Comparison of ENCODE assay signal across 8 mouse cellular contexts in genomic region chr6:124699962-124700610, GRCm38 (mm10). TPM values are rescaled to one million over a fixed set of nuclear protein-coding genes. Genes with fewer than 3 reads are reported as not detected.
DNase-seq lines count a peak whose midpoint lies in the region; ATAC-seq lines count a peak whose summit lies in the region.

No protein-coding gene starts in this region.

- no peaks in the 10 kb centered on the region for H3K9me3 ChIP-seq in liver, embryonic 12.5 days (replicated peaks)
- no peaks in the 10 kb centered on the region for H3K9me3 ChIP-seq in liver, embryonic 11.5 days (ENCODE audit: control insufficient read depth, low read length)

- 73% methylated on average over 11 of the region's 11 CpGs for WGBS in liver, embryonic 12.5 days (ENCODE audit: insufficient replicate concordance)
- WGBS in liver, embryonic 11.5 days = 84% methylated on average over 11 of the region's 11 CpGs

- no peak overlapping the region for H3K9ac ChIP-seq in liver, embryonic 12.5 days
- no peak overlapping the region for H3K9ac ChIP-seq in liver, embryonic 11.5 days (ENCODE audit: low read depth, low read length)

- ATAC-seq in liver, embryonic 12.5 days = 0 out of 2 replicates have a peak, but pooled peaks have one; percentile 5
- ATAC-seq in liver, embryonic 11.5 days (replicated peaks; ENCODE audit: low FRiP score) = no peak

- no peak for DNase-seq in liver, embryonic 11.5 days (ENCODE audit: low spot score)
- peak; percentile 86 to 88 for DNase-seq in adrenal gland, postnatal 36 days
- DNase-seq in heart, adult 8-10 months (ENCODE audit: low spot score) = peak; percentile 56
- DNase-seq in kidney, postnatal 4 days = peak; percentile 31 to 48
- DNase-seq in lung, postnatal 36 days = peak; percentile 78
- no peak for DNase-seq in embryo, embryonic 10 days (ENCODE audit: low spot score)
- DNase-seq in spleen, postnatal 4 days (ENCODE audit: low spot score in 2 of 2) = no peak

- H3K27me3 ChIP-seq in liver, embryonic 12.5 days (replicated peaks) = no peaks in the 10 kb centered on the region
- H3K27me3 ChIP-seq in liver, embryonic 11.5 days (replicated peaks; ENCODE audit: control insufficient read depth, insufficient read depth, low read length) = no peaks in the 10 kb centered on the region

- peaks cover 8% of the 10 kb centered on the region for H3K4me1 ChIP-seq in liver, embryonic 12.5 days
- no peaks in the 10 kb centered on the region for H3K4me1 ChIP-seq in liver, embryonic 11.5 days (replicated peaks; ENCODE audit: control insufficient read depth, insufficient read depth, low read length)

- H3K27ac ChIP-seq in liver, embryonic 12.5 days = no peak overlapping the region; the same call in 1 of the 2 replicates
- no peak overlapping the region for H3K27ac ChIP-seq in liver, embryonic 11.5 days (ENCODE audit: low read depth, low read length)

- H3K4me3 ChIP-seq in liver, embryonic 12.5 days = no peak overlapping the region
- no peak overlapping the region for H3K4me3 ChIP-seq in liver, embryonic 11.5 days (ENCODE audit: low read depth, low read length)

- no peak overlapping the region for H3K4me2 ChIP-seq in liver, embryonic 12.5 days
- H3K4me2 ChIP-seq in liver, embryonic 11.5 days = no peak overlapping the region

- H3K36me3 ChIP-seq in liver, embryonic 12.5 days = peaks cover 85% of the 10 kb centered on the region
- H3K36me3 ChIP-seq in liver, embryonic 11.5 days (ENCODE audit: control insufficient read depth, insufficient read depth, low read length) = peaks cover 36% of the 10 kb centered on the region

RNA-seq across cellular contexts. Expression of gene Emg1, which starts 11.9 kb away (rescaled TPM):
- polyA plus RNA-seq in liver, embryonic 12.5 days (2016; fragmentation: Nextera tagmentation; extraction: Ambion mirVana) = 200 TPM in 2 replicates
- 311 and 329 TPM in 2 replicates for polyA plus RNA-seq in liver, embryonic 11.5 days (2014; fragmentation: Nextera tagmentation; extraction: Ambion mirVana)
- total RNA-seq in adrenal gland, postnatal 36 days (2021) = 10 to 100 TPM; 87.2 to 88.2 TPM
- total RNA-seq in heart, adult 8-10 months (2022) = 10 to 100 TPM; 64.4 to 81.5 (median 73.0) TPM

RNA-seq across cellular contexts. Expression of gene Phb2, which starts 12.1 kb away (rescaled TPM):
- 433 and 443 TPM in 2 replicates for polyA plus RNA-seq in liver, embryonic 12.5 days (2016; fragmentation: Nextera tagmentation; extraction: Ambion mirVana)
- polyA plus RNA-seq in liver, embryonic 11.5 days (2014; fragmentation: Nextera tagmentation; extraction: Ambion mirVana) = 640 and 660 TPM in 2 replicates
- 100 to 1,000 TPM; 308 to 325 TPM for total RNA-seq in adrenal gland, postnatal 36 days (2021)
- 100 to 1,000 TPM; 251 to 296 (median 279) TPM for total RNA-seq in heart, adult 8-10 months (2022)

RNA-seq across cellular contexts. Expression of gene Lpcat3, which starts 37.3 kb away (rescaled TPM):
- 67.1 and 74.5 TPM in 2 replicates for polyA plus RNA-seq in liver, embryonic 12.5 days (2016; fragmentation: Nextera tagmentation; extraction: Ambion mirVana)
- 84.2 and 90.0 TPM in 2 replicates for polyA plus RNA-seq in liver, embryonic 11.5 days (2014; fragmentation: Nextera tagmentation; extraction: Ambion mirVana)
- 100 to 1,000 TPM in 1 of 2 experiments, 10 to 100 TPM in 1; 77.0 to 113 TPM for total RNA-seq in adrenal gland, postnatal 36 days (2021)
- 10 to 100 TPM; 38.8 to 39.9 (median 39.1) TPM for total RNA-seq in heart, adult 8-10 months (2022)

RNA-seq across cellular contexts. Expression of gene Ptpn6, which starts 38.4 kb away (rescaled TPM):
- 30.8 and 31.3 TPM in 2 replicates for polyA plus RNA-seq in liver, embryonic 12.5 days (2016; fragmentation: Nextera tagmentation; extraction: Ambion mirVana)
- polyA plus RNA-seq in liver, embryonic 11.5 days (2014; fragmentation: Nextera tagmentation; extraction: Ambion mirVana) = 49.5 and 50.3 TPM in 2 replicates
- total RNA-seq in adrenal gland, postnatal 36 days (2021) = 1 to 10 TPM; 5.5 to 9.6 TPM
- total RNA-seq in heart, adult 8-10 months (2022) = 1 to 10 TPM; 2.0 to 5.7 (median 3.1) TPM

RNA-seq across cellular contexts. Expression of gene Grcc10, which starts 41.1 kb away (rescaled TPM):
- polyA plus RNA-seq in liver, embryonic 12.5 days (2016; fragmentation: Nextera tagmentation; extraction: Ambion mirVana) = 109 and 116 TPM in 2 replicates
- 147 and 167 TPM in 2 replicates for polyA plus RNA-seq in liver, embryonic 11.5 days (2014; fragmentation: Nextera tagmentation; extraction: Ambion mirVana)
- 100 to 1,000 TPM; 331 to 397 TPM for total RNA-seq in adrenal gland, postnatal 36 days (2021)
- 100 to 1,000 TPM; 286 to 318 (median 310) TPM for total RNA-seq in heart, adult 8-10 months (2022)

Comparison
In these comparisons a context has a peak if more than half of its experiments do, and no peak if none do; other contexts are left out.
1. DNase-seq: peak in adrenal gland, postnatal 36 days (2 of 2), heart, adult 8-10 months (single experiment), kidney, postnatal 4 days (2 of 2) and lung, postnatal 36 days (single experiment); none in liver, embryonic 11.5 days (single experiment), embryo, embryonic 10 days (single experiment) and spleen, postnatal 4 days (0 of 2).